Mouse (Mus musculus) lung, embryonic 15.5 days (tissue): ENCODE results near the gene Vpreb3. TPM values are rescaled to one million over a fixed set of nuclear protein-coding genes. Genes with fewer than 3 reads are reported as not detected.

Experiments used
- ATAC-seq: fragments of 200-750 bp; cut with Nextera tagmentation; 2 replicates; pipeline ENCODE4 v1.8.0; 2017; ENCODE audit warnings: moderate number of reproducible peaks, borderline replicate concordance; ENCODE audit not compliant: low FRiP score, low TSS enrichment; ENCODE audit errors: extremely low read depth
- H3K27ac ChIP-seq: fragments of 300-500 bp; sonication (generic); 2 replicates; pipeline ENCODE4 v1.5.1; 2015; ENCODE audit warnings: moderate library complexity, mild to moderate bottlenecking, inconsistent platforms
- H3K27me3 ChIP-seq: fragments of 300-500 bp; sonication (generic); 2 replicates; pipeline ENCODE4 v1.6.1; 2015; ENCODE audit warnings: inconsistent platforms
- H3K36me3 ChIP-seq: fragments of 300-500 bp; sonication (generic); 2 replicates; pipeline ENCODE4 v1.6.1; 2015; ENCODE audit warnings: inconsistent platforms
- H3K4me1 ChIP-seq: fragments of 300-500 bp; sonication (generic); 2 replicates; pipeline ENCODE4 v1.6.1; 2015; ENCODE audit warnings: inconsistent platforms
- H3K4me2 ChIP-seq: fragments of 300-500 bp; sonication (generic); 2 replicates; pipeline ENCODE4 v1.6.1; 2015; ENCODE audit warnings: inconsistent platforms, mild to moderate bottlenecking, moderate library complexity
- H3K4me3 ChIP-seq: fragments of 300-500 bp; sonication (generic); 2 replicates; pipeline ENCODE4 v1.5.1; 2015; ENCODE audit warnings: mild to moderate bottlenecking, inconsistent platforms
- H3K9ac ChIP-seq: fragments of 300-500 bp; sonication (generic); 2 replicates; pipeline ENCODE4 v1.6.1; 2015; ENCODE audit warnings: inconsistent platforms
- H3K9me3 ChIP-seq: fragments of 300-500 bp; sonication (generic); 2 replicates; pipeline ENCODE4 v1.6.1; 2016; ENCODE audit warnings: inconsistent platforms
- WGBS: fragments of 180-500 bp; shearing (Covaris S2); methylation state at CpG from one replicate; pipeline ENCODE4 v1.1.7; 2015; 5-methylcytosine and 5-hydroxymethylcytosine counted together
- polyA plus RNA-seq: library from polyadenylated mRNA; unstranded; fragments of >200 nt; fragmentation: Nextera tagmentation; extraction: Ambion mirVana; gene quantifications from 2 replicates; pipeline ENCODE4 v1.2.1, GENCODE M21; 2015

Gene Vpreb3
- polyA plus RNA-seq, 1 experiment from 2014 or later = 0.95 TPM

DNA sequence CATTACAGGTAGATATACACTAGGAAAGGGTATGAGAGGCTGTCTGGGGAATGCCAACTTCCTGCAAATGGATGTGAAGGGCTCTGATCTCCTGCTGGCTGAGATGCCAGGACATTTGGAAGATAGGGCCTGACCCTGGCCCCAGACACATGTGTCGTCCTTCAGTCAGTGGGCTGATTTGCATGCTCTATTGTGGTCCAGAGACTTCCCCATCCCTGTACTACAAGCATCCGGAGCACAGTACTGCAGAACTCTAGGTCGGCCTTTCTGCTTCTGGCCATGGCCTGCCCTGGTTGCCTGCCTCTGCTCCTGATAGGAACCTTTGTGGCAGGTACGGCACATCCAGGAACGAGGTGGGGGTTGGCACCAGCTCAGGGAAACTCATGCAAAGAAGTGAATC, 5.2 kb downstream of the Vpreb3 start:
- ATAC-seq = no peak
- Histone ChIP-seq H3K4me2 (no peak overlapping the region), H3K27ac (no peak overlapping the region), H3K4me1 (peaks cover 23% of the 10 kb centered on the region), H3K9ac (no peak overlapping the region), H3K36me3 (no peaks in the 10 kb centered on the region), H3K9me3 (no peaks in the 10 kb centered on the region), H3K27me3 (peaks cover 13% of the 10 kb centered on the region; the same call in 1 of the 2 replicates), H3K4me3 (no peak overlapping the region)
- WGBS = 85% methylated on average over 5 of the region's 5 CpGs

GRCm38 (mm10) chr10:75949053-75950045, 6.5 kb downstream of the Vpreb3 start:
- peaks cover 19% of the 10 kb centered on the region for H3K4me1 ChIP-seq
- ATAC-seq = no peak
- H3K4me3 ChIP-seq = no peak overlapping the region
- 70% methylated on average over 22 of the region's 22 CpGs for WGBS
- peaks cover 23% of the 10 kb centered on the region; the same call in 1 of the 2 replicates for H3K27me3 ChIP-seq
- no peak overlapping the region for H3K27ac ChIP-seq
- no peaks in the 10 kb centered on the region for H3K9me3 ChIP-seq
- no peak overlapping the region for H3K9ac ChIP-seq
- no peak overlapping the region for H3K4me2 ChIP-seq
- H3K36me3 ChIP-seq = no peaks in the 10 kb centered on the region

DNA sequence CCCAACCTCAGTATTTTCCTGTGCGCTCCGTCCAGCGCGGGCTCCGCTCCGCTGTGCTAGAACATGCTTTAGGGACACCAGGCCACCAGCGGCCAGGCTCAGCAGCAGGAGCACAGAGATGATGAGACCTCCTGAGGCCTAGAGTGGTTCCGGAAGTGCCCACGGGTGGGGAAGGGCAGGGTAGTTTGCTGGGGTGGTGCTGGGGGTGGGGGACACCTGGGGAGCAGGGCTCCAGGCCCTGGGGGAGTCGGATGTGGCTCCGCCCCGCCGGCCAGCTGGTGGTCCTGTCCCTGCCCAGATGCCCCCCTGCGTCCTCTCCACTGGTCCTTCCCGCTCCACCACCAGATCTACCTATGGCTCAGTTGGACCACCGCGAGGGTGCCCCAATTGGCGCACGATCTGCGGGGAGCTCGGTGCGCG, 7.9 kb downstream of the Vpreb3 start:
- Histone ChIP-seq H3K4me3 (peak overlapping the region; percentile 41), H3K9me3 (no peaks in the 10 kb centered on the region), H3K4me2 (peak overlapping the region; percentile 85), H3K27me3 (peaks cover 23% of the 10 kb centered on the region; the same call in 1 of the 2 replicates), H3K9ac (peak overlapping the region; percentile 35), H3K4me1 (peaks cover 11% of the 10 kb centered on the region), H3K36me3 (no peaks in the 10 kb centered on the region), H3K27ac (no peak overlapping the region)
- WGBS = 2% methylated on average over 20 of the region's 23 CpGs
- ATAC-seq = peak; percentile 64

GRCm38 (mm10) chr10:75951424-75952050, 8.7 kb downstream of the Vpreb3 start:
- Histone ChIP-seq H3K9me3 (no peaks in the 10 kb centered on the region), H3K27me3 (peaks cover 23% of the 10 kb centered on the region; the same call in 1 of the 2 replicates), H3K9ac (peak overlapping the region; percentile 35), H3K4me3 (peak overlapping the region; percentile 41), H3K36me3 (no peaks in the 10 kb centered on the region), H3K4me2 (peak overlapping the region; percentile 85), H3K4me1 (peaks cover 11% of the 10 kb centered on the region), H3K27ac (no peak overlapping the region)
- 3% methylated on average over 13 of the region's 13 CpGs for WGBS
- ATAC-seq = no peak; the same call in 1 of the 2 replicates

DNA sequence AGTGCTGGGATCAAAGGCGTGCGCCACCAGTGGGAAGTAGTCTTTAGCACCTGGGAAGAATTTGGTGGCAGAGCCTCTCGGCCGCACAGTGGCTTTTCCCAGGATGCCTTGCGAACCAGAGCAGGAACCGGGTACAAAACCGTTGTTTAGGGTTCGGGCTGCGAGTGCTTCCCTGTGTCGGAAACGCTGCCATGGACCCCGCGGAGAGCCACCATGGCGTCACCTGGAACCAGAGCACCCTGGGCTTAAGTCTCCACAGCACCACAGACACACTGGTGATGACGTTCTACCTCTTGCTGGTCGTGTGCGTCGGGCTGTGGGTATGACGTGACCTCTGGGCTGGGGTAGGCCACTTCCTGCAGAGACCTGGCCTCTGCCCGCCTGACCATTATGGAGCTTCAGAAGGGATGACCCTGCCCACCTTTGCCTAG, 11.5 kb downstream of the Vpreb3 start, which contains the start of gene Gm5134:
Gm5134 (plus strand) TSS at position 134 of the 431 bp plus-strand sequence.
- peaks cover 11% of the 10 kb centered on the region for H3K4me1 ChIP-seq
- no peak within 1 kb of the TSS for H3K27ac ChIP-seq
- no peak within 1 kb of the TSS; the same call in 1 of the 2 replicates for H3K9ac ChIP-seq
- WGBS = 30% methylated on average over 20 of the region's 20 CpGs
- ATAC-seq = no peak
- H3K4me2 ChIP-seq = peak within 1 kb of the TSS; percentile 47
- H3K9me3 ChIP-seq = no peaks in the 10 kb centered on the region
- H3K27me3 ChIP-seq = peaks cover 23% of the 10 kb centered on the region; the same call in 1 of the 2 replicates
- H3K4me3 ChIP-seq = peak within 1 kb of the TSS; percentile 11
- no peaks in the 10 kb centered on the region for H3K36me3 ChIP-seq

- Histone ChIP-seq H3K27me3 (no peaks in the 10 kb centered on the region), H3K4me2 (no peak overlapping the region), H3K4me3 (no peak overlapping the region), H3K9ac (no peak overlapping the region), H3K36me3 (no peaks in the 10 kb centered on the region), H3K27ac (no peak overlapping the region), H3K4me1 (peaks cover 6% of the 10 kb centered on the region; the same call in 1 of the 2 replicates), H3K9me3 (no peaks in the 10 kb centered on the region)
- 83% methylated on average over 10 of the region's 10 CpGs for WGBS
- no peak for ATAC-seq
These were observed 31.0 kb downstream of the Vpreb3 start for GRCm38 (mm10) chr10:75973846-75974245.

DNA sequence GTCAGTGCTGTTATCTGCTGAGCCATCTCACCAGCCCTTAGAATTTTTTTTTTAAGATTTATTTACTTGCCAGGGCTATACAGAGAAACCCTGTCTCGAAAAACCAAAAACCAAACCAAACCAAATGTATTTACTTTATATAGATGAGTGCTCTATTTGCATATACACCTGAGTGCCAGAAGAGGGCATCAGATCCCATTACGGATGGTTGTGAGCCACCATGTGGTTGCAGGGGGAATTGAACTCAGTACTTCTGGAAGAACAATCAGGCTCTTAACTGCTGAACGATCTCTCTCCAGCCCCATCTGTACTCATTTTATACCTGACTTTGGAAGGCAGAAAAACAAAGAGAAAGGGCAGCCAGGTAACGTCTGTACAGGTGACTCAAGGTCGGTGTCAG, 32.4 kb downstream of the Vpreb3 start:
- no peak overlapping the region for H3K4me3 ChIP-seq
- 57% methylated on average over 5 of the region's 5 CpGs for WGBS
- peaks cover 6% of the 10 kb centered on the region; the same call in 1 of the 2 replicates for H3K4me1 ChIP-seq
- H3K27me3 ChIP-seq = no peaks in the 10 kb centered on the region
- no peak overlapping the region for H3K27ac ChIP-seq
- H3K36me3 ChIP-seq = no peaks in the 10 kb centered on the region
- no peaks in the 10 kb centered on the region for H3K9me3 ChIP-seq
- no peak overlapping the region for H3K9ac ChIP-seq
- H3K4me2 ChIP-seq = no peak overlapping the region
- ATAC-seq = no peak

- Histone ChIP-seq H3K27me3 (no peaks in the 10 kb centered on the region), H3K4me2 (no peak overlapping the region), H3K9ac (no peak overlapping the region), H3K36me3 (no peaks in the 10 kb centered on the region), H3K4me1 (peaks cover 6% of the 10 kb centered on the region; the same call in 1 of the 2 replicates), H3K9me3 (no peaks in the 10 kb centered on the region), H3K4me3 (no peak overlapping the region), H3K27ac (no peak overlapping the region)
- WGBS = 28% methylated on average over 10 of the region's 10 CpGs
- ATAC-seq = peak; percentile 65
These were observed 35.4 kb downstream of the Vpreb3 start for GRCm38 (mm10) chr10:75978119-75978834.

DNA sequence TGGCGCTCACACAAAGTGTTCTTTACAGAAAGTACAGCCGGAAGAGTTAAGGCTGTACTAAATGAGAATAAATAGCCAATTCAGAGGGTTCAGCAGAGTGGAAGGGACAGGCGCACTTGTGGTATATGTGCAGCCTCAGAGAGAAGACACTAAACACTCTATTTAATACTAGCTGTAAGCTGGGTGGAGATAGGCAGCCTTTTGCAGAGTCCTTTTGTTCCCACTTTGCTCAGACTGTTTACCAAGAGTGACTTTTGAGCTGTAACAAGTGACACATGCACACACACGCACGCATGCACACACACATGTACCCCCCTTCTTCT, 35.9 kb downstream of the Vpreb3 start:
- Histone ChIP-seq H3K9ac (no peak overlapping the region), H3K36me3 (no peaks in the 10 kb centered on the region), H3K9me3 (no peaks in the 10 kb centered on the region), H3K4me3 (no peak overlapping the region), H3K27me3 (no peaks in the 10 kb centered on the region), H3K4me1 (peaks cover 6% of the 10 kb centered on the region; the same call in 1 of the 2 replicates), H3K27ac (no peak overlapping the region), H3K4me2 (no peak overlapping the region)
- 71% methylated on average over 5 of the region's 5 CpGs for WGBS
- ATAC-seq = no peak

DNA sequence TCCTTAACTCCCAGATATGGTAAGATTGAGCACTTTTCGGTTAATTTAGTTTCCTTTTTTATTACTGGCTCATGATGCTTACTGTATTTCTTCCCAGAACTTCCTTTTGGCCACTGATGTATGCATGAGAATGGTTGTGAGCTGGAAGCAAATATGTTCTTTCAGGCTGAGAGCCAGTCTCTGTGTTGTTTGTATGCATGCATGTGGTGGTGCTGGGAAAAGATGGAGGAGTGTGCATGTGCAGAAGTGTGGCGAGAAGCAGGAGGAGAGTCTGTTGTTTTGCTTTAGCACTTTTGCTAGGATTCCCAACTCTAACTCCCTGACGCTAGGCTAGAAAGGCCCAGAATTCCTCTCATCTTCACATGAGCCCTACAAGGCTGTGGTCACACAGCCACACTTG, 36.6 kb downstream of the Vpreb3 start:
- ATAC-seq = no peak
- WGBS = 78% methylated on average over 3 of the region's 3 CpGs
- no peak overlapping the region for H3K4me2 ChIP-seq
- no peak overlapping the region for H3K27ac ChIP-seq
- H3K4me3 ChIP-seq = no peak overlapping the region
- H3K27me3 ChIP-seq = no peaks in the 10 kb centered on the region
- peaks cover 6% of the 10 kb centered on the region; the same call in 1 of the 2 replicates for H3K4me1 ChIP-seq
- no peak overlapping the region for H3K9ac ChIP-seq
- no peaks in the 10 kb centered on the region for H3K9me3 ChIP-seq
- no peaks in the 10 kb centered on the region for H3K36me3 ChIP-seq

- no peak overlapping the region for H3K27ac ChIP-seq
- no peak for ATAC-seq
- no peak overlapping the region for H3K4me2 ChIP-seq
- no peak overlapping the region for H3K9ac ChIP-seq
- no peaks in the 10 kb centered on the region for H3K27me3 ChIP-seq
- WGBS = 78% methylated on average over 4 of the region's 4 CpGs
- H3K36me3 ChIP-seq = no peaks in the 10 kb centered on the region
- no peaks in the 10 kb centered on the region for H3K4me1 ChIP-seq
- no peak overlapping the region for H3K4me3 ChIP-seq
- H3K9me3 ChIP-seq = no peaks in the 10 kb centered on the region
These were observed 47.7 kb downstream of the Vpreb3 start for GRCm38 (mm10) chr10:75990430-75991042.
